Mouse (Mus musculus) thymus, adult 2 months (tissue): ENCODE measurements around the gene Cyp2b19. TPM values are rescaled to one million over a fixed set of nuclear protein-coding genes. Genes with fewer than 3 reads are reported as not detected.
"Not testable (repeated sequence)": the region's sequence is repeated elsewhere in the genome, so short reads cannot be mapped to it uniquely, and the experiment has no call there.

Experiments used
- DNase-seq: peaks from one replicate; pipeline ENCODE4 v3.0.0; 2021
- H3K27ac ChIP-seq: fragments of 200-500 bp; 2 replicates; pipeline ENCODE4 v1.5.1; 2012; ENCODE audit warnings: low read length, control low read depth; ENCODE audit not compliant: control insufficient read depth, insufficient read depth
- H3K27me3 ChIP-seq: fragments of 200-500 bp; 2 replicates; pipeline ENCODE4 v1.6.1; 2012; ENCODE audit warnings: mild to moderate bottlenecking, low read length, moderate library complexity, mixed read lengths; ENCODE audit not compliant: control insufficient read depth, insufficient read depth
- H3K36me3 ChIP-seq: fragments of 200-500 bp; 2 replicates; pipeline ENCODE4 v1.6.1; 2012; ENCODE audit warnings: mild to moderate bottlenecking, low read length, moderate library complexity; ENCODE audit not compliant: control insufficient read depth, insufficient read depth
- H3K4me1 ChIP-seq: fragments of 200-500 bp; replicated peaks from 2 replicates; pipeline ENCODE4 v1.6.1; 2012; ENCODE audit warnings: low read length; ENCODE audit not compliant: control insufficient read depth, insufficient read depth
- H3K4me3 ChIP-seq: fragments of 200-500 bp; 2 replicates; pipeline ENCODE4 v1.5.1; 2012; ENCODE audit warnings: mild to moderate bottlenecking, low read length, control low read depth, moderate library complexity; ENCODE audit not compliant: control insufficient read depth, insufficient read depth
- CTCF ChIP-seq: fragments of 200-500 bp; IDR thresholded peaks from 2 replicates; pipeline ENCODE4 v1.5.1; 2012; ENCODE audit warnings: mild to moderate bottlenecking, control low read depth, low read length, moderate library complexity, borderline replicate concordance; ENCODE audit not compliant: control insufficient read depth, poor library complexity, insufficient read depth; ENCODE audit errors: extremely low read depth
- POLR2A ChIP-seq: fragments of 200-500 bp; IDR thresholded peaks from 2 replicates; pipeline ENCODE4 v1.6.1; 2012; ENCODE audit warnings: mild to moderate bottlenecking, low read length, control low read depth, moderate library complexity; ENCODE audit not compliant: control insufficient read depth, poor library complexity, insufficient read depth; ENCODE audit errors: extremely low read depth
- WGBS: fragments of 180-500 bp; shearing (Covaris S2); methylation state at CpG from one replicate; pipeline ENCODE4 v1.1.7; 2018; 5-methylcytosine and 5-hydroxymethylcytosine counted together
- polyA plus RNA-seq: library from polyadenylated mRNA; depleted of rRNA; stranded (reverse); fragments of >200 nt; gene quantifications from 2 replicates; pipeline ENCODE4 v1.2.3, GENCODE M21; 2012

Gene Cyp2b19
- polyA plus RNA-seq, 1 experiment: 3.2 TPM

DNA sequence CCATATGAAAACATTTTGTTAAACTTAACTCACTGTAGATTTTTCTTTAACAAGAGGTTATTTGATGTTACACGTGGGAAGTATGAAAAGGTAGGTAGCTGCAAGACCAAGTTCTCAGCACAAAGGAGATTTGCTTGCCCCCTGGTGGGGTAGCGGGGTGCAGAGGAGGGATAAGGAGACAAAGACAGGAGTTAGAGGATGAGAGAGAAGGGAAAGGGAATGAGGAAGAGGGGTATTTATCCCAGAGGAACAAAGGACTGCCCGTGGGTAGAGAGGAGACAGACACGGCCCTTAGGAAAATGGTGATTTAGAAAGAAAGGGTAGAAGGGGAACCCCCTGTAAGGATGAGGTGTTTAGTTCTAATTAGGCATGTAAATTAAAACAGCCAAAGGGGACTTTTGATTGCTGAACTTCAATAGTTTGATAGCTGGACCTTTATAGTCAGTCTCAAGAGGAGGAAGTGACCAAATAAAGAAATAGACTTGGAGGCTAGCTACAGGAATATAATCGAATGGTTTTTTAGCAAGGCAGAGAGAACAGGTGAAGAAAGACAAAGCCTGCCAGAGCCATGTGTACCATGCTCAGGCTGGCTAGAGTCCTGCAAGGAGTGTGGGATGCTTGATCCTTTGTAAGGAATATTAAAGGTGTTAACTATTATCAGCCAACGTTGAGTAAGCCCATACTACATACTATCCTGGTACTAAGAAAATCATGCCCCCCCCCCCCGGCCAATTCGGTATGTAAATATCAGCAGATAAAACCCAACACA is 24.2 kb downstream of the Cyp2b19 start:
- TF ChIP-seq POLR2A (no peak), CTCF (no peak)
- Histone ChIP-seq H3K27ac (no peak overlapping the region), H3K4me1 (no peaks in the 10 kb centered on the region), H3K36me3 (no peaks in the 10 kb centered on the region), H3K4me3 (no peak overlapping the region), H3K27me3 (no peaks in the 10 kb centered on the region)
- WGBS: 31% methylated on average over 8 of the region's 8 CpGs
- no peak for DNase-seq

DNA sequence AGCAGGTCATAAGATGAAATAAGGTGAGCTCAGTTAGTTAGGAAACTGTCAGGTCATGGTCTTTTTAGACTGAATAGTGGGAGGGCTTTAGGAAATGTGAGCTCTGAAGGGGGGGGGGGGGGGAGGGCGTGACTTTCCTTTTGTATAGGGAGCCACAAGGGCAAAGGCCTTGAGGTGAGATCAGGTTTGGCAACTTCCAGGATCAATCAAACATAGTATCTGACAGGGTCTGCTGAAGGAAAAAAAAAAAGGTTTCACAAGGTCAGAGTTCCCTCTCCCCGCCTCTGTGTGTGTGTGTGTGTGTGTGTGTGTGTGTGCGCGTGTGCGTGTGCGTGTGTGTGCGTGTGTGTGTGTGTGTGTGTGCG is 24.8 kb downstream of the Cyp2b19 start:
- WGBS: 52% methylated on average over 8 of the region's 8 CpGs
- Histone ChIP-seq H3K27me3 (no peaks in the 10 kb centered on the region), H3K36me3 (no peaks in the 10 kb centered on the region), H3K27ac (no peak overlapping the region), H3K4me3 (no peak overlapping the region), H3K4me1 (no peaks in the 10 kb centered on the region)
- TF ChIP-seq CTCF: no peak
- TF ChIP-seq POLR2A: no peak
- DNase-seq: no peak

DNA sequence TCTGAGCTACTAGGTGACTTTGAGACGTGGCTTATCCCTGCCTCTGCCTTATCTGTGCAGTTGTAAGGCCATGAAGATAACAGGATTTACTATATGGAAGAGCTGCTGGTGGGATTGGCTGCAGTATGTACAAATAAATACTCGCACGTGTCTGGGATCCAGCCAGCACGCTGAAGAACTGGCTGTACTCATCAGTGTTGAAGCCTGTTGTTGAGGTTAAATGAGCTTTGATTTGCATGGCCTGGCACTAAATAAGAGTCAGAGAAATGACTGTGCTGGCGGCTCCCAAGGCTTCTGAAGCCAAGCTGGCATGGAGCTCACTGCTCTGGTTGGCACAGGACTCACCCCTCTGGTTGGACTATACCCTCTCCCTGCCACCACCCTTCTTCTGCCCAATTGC is 26.2 kb downstream of the Cyp2b19 start:
- H3K36me3 ChIP-seq: no peaks in the 10 kb centered on the region
- no peaks in the 10 kb centered on the region for H3K4me1 ChIP-seq
- DNase-seq: no peak
- TF ChIP-seq POLR2A: no peak
- TF ChIP-seq CTCF: no peak
- 78% methylated on average over 5 of the region's 5 CpGs for WGBS
- no peaks in the 10 kb centered on the region for H3K27me3 ChIP-seq
- H3K27ac ChIP-seq: no peak overlapping the region
- H3K4me3 ChIP-seq: no peak overlapping the region

DNA sequence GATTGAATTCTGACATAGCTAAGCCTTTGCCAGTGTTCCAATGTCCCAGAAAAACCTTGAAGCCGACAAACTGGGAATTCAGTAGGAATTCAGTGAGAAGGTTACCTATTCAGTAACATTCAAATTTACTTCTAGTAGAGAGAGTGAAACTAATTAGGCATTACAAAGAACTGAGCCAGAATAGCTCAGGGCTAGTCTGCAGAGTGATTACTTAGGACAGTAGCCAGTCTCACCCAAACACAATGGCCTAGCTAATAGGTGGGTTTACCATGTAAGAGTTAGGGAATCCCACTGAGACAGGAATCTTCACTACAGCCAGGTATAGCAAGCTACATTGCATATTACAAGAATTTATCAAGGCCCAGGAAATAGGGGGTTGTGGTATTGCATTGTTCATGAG is 29.1 kb downstream of the Cyp2b19 start:
- H3K27ac ChIP-seq, H3K36me3 ChIP-seq, H3K4me3 ChIP-seq, H3K27me3 ChIP-seq, H3K4me1 ChIP-seq, DNase-seq: not testable (repeated sequence)
- WGBS: 57% methylated on average over 1 of the region's 1 CpGs

DNA sequence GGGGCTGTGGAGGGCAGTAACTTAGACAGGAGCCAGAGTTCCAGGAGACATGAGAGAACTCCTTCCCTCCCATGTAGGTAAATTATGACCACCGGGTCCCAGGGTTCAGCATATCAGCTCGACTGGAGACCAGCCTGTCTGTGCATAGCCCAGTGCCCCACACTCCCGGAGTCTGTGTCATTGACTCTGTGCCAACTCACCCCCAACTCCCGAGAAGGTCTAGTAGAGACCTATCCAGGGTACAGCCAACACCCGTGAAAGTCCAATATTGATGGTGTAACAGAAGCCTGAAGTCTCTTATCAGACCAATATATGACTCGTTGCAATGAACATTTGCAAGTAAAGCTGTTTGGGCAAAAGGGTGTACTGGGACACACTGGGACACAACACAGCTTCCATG is 33.0 kb downstream of the Cyp2b19 start:
- WGBS: 88% methylated on average over 6 of the region's 6 CpGs
- no peak for TF ChIP-seq POLR2A
- no peak for TF ChIP-seq CTCF
- Histone ChIP-seq H3K4me3 (no peak overlapping the region), H3K27me3 (no peaks in the 10 kb centered on the region), H3K27ac (no peak overlapping the region), H3K4me1 (no peaks in the 10 kb centered on the region), H3K36me3 (no peaks in the 10 kb centered on the region)
- DNase-seq: no peak

DNA sequence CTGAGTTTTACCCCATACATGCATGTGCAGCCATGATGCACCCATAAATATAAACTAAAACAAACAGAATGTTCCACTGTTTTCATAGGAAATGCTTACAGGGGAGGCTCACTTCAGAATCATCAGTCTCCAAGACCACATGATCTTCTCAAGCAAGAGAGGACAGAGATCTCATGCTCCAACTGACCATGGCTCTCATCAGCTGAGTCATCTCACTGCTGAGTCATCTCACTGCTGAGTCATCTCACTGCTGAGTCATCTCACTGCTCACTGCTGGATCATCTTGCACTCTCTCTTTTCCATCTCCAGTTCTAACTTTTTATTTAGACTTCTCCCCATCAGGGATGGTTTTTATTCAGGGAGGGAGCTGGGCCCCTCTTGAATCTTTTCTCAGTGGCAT is 43.2 kb downstream of the Cyp2b19 start:
- DNase-seq: no peak
- Histone ChIP-seq H3K27ac (no peak overlapping the region), H3K27me3 (no peaks in the 10 kb centered on the region), H3K4me1 (no peaks in the 10 kb centered on the region), H3K36me3 (no peaks in the 10 kb centered on the region), H3K4me3 (no peak overlapping the region)
- TF ChIP-seq CTCF (no peak), POLR2A (no peak)

DNA sequence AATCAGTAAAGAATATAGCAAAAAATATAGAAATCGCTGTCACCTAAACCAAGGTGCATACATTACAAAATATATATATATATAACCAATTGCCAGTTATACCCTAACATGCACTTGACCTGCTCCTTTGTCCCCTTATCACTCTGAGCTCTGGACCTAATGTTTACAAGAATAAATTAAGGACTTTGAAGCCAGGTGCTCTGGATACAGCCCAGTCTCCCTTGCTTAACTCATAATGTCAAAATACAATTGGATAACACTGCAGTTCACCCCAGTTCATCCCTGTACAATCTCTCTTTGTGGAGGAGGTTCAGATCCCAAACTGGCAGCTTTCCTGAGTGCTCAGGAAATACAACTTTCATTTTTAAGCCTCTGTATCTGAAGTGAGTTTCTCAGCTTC is 44.1 kb downstream of the Cyp2b19 start:
- Histone ChIP-seq H3K36me3 (no peaks in the 10 kb centered on the region), H3K4me3 (no peak overlapping the region), H3K27me3 (no peaks in the 10 kb centered on the region), H3K4me1 (no peaks in the 10 kb centered on the region), H3K27ac (no peak overlapping the region)
- TF ChIP-seq CTCF: no peak
- no peak for TF ChIP-seq POLR2A
- WGBS: 92% methylated on average over 1 of the region's 1 CpGs
- DNase-seq: no peak
